Mouse (Mus musculus) hindbrain, embryonic 14.5 days (tissue): ENCODE results near the gene Pld4. TPM values are rescaled to one million over a fixed set of nuclear protein-coding genes. Genes with fewer than 3 reads are reported as not detected.

ENCODE experiments used
- ATAC-seq: fragments of 200-750 bp; cut with Nextera tagmentation; 2 replicates; pipeline ENCODE4 v1.8.0; 2017; ENCODE audit warnings: moderate number of reproducible peaks, mild to moderate bottlenecking, moderate TSS enrichment, moderate library complexity; ENCODE audit not compliant: low FRiP score
- DNase-seq: peaks from one replicate; pipeline ENCODE4 v3.0.0-alpha.2; 2015; ENCODE audit warnings: low spot score
- H3K27ac ChIP-seq: fragments of 300-500 bp; sonication (generic); 2 replicates; pipeline ENCODE4 v1.5.1; 2014; ENCODE audit warnings: mild to moderate bottlenecking, moderate library complexity
- H3K27me3 ChIP-seq: fragments of 300-500 bp; sonication (generic); 2 replicates; pipeline ENCODE4 v1.6.1; 2014; ENCODE audit warnings: mild to moderate bottlenecking, low read length, mixed read lengths; ENCODE audit not compliant: control insufficient read depth, insufficient read depth
- H3K36me3 ChIP-seq: fragments of 300-500 bp; sonication (generic); replicated peaks from 2 replicates; pipeline ENCODE4 v1.6.1; 2014; ENCODE audit not compliant: control insufficient read depth, insufficient read depth
- H3K4me1 ChIP-seq: fragments of 300-500 bp; sonication (generic); replicated peaks from 2 replicates; pipeline ENCODE4 v1.6.1; 2014; ENCODE audit warnings: antibody characterized with exemption, low read length, mixed read lengths; ENCODE audit not compliant: control insufficient read depth, insufficient read depth
- H3K4me2 ChIP-seq: fragments of 300-500 bp; sonication (generic); replicated peaks from 2 replicates; pipeline ENCODE4 v1.6.1; 2014; ENCODE audit warnings: mild to moderate bottlenecking, moderate library complexity
- H3K4me3 ChIP-seq: fragments of 300-500 bp; sonication (generic); replicated peaks from 2 replicates; pipeline ENCODE4 v1.5.1; 2014; ENCODE audit warnings: mild to moderate bottlenecking, low read length
- H3K9ac ChIP-seq: fragments of 300-500 bp; sonication (generic); 2 replicates; pipeline ENCODE4 v1.6.1; 2014
- H3K9me3 ChIP-seq: fragments of 300-500 bp; sonication (generic); 2 replicates; pipeline ENCODE4 v1.6.1; 2016; ENCODE audit warnings: low read length; ENCODE audit not compliant: control insufficient read depth
- WGBS: fragments of 180-500 bp; shearing (Covaris S2); extraction: QIAGEN DNeasy Blood & Tissue Kit; methylation state at CpG from one replicate; pipeline ENCODE4 v1.1.7; 2014; 5-methylcytosine and 5-hydroxymethylcytosine counted together
- polyA plus RNA-seq: library from polyadenylated mRNA; unstranded; fragments of >200 nt; fragmentation: Nextera tagmentation; extraction: Ambion mirVana; gene quantifications from 2 replicates; pipeline ENCODE4 v1.2.1, GENCODE M21; 2014

Gene Pld4
- polyA plus RNA-seq, 1 experiment from 2014 or later: 7.9 TPM

GRCm38 (mm10) chr12:112801864-112802846 lies 41.7 kb downstream of the Pld4 start, which contains the start of gene Ahnak2:
Gene Ahnak2, minus strand, starts transcription at chr12:112802657.
- peak; percentile 38 for DNase-seq

GRCm38 (mm10) chr12:112802917-112803316 lies 42.5 kb downstream of the Pld4 start:
- 37% methylated on average over 3 of the region's 3 CpGs for WGBS
- no peak overlapping the region for H3K27ac ChIP-seq
- H3K4me1 ChIP-seq: peaks cover 12% of the 10 kb centered on the region; the same call in 1 of the 2 replicates
- DNase-seq (no peak), ATAC-seq (no peak)
- peaks cover 14% of the 10 kb centered on the region for H3K27me3 ChIP-seq
- H3K36me3 ChIP-seq: no peaks in the 10 kb centered on the region
- no peaks in the 10 kb centered on the region for H3K9me3 ChIP-seq
- no peak overlapping the region for H3K9ac ChIP-seq
- peak overlapping the region; percentile 100; the same call in 1 of the 2 replicates for H3K4me2 ChIP-seq
- no peak overlapping the region for H3K4me3 ChIP-seq

More at GRCm38 (mm10) chr12:112801864-112802846, 41.7 kb downstream of the Pld4 start, which contains the start of gene Ahnak2:
- H3K36me3 ChIP-seq: no peaks in the 10 kb centered on the region
- 4% methylated on average over 59 of the region's 69 CpGs for WGBS
- ATAC-seq: peak; percentile 60
- peak within 1 kb of the TSS; percentile 62 for H3K4me3 ChIP-seq
- H3K9ac ChIP-seq: peak within 1 kb of the TSS; percentile 70
- peaks cover 14% of the 10 kb centered on the region for H3K27me3 ChIP-seq
- no peak within 1 kb of the TSS for H3K27ac ChIP-seq
- peak within 1 kb of the TSS; percentile 100 for H3K4me2 ChIP-seq
- peaks cover 12% of the 10 kb centered on the region; the same call in 1 of the 2 replicates for H3K4me1 ChIP-seq
- H3K9me3 ChIP-seq: no peaks in the 10 kb centered on the region

- H3K27me3 ChIP-seq: peaks cover 14% of the 10 kb centered on the region
- DNase-seq (no peak), ATAC-seq (no peak)
- no peak overlapping the region for H3K4me2 ChIP-seq
- no peaks in the 10 kb centered on the region for H3K9me3 ChIP-seq
- H3K27ac ChIP-seq: no peak overlapping the region
- no peaks in the 10 kb centered on the region for H3K36me3 ChIP-seq
- H3K9ac ChIP-seq: no peak overlapping the region
- peaks cover 14% of the 10 kb centered on the region for H3K4me1 ChIP-seq
- WGBS: 49% methylated on average over 13 of the region's 13 CpGs
- H3K4me3 ChIP-seq: no peak overlapping the region
Measured at GRCm38 (mm10) chr12:112804046-112804445, 43.6 kb downstream of the Pld4 start.

GRCm38 (mm10) chr12:112806044-112806443 lies 45.6 kb downstream of the Pld4 start:
- H3K27me3 ChIP-seq: peaks cover 10% of the 10 kb centered on the region
- 82% methylated on average over 6 of the region's 6 CpGs for WGBS
- no peaks in the 10 kb centered on the region for H3K9me3 ChIP-seq
- no peaks in the 10 kb centered on the region; the same call in 1 of the 2 replicates for H3K36me3 ChIP-seq
- H3K27ac ChIP-seq: no peak overlapping the region
- no peak overlapping the region for H3K4me2 ChIP-seq
- H3K4me1 ChIP-seq: peaks cover 25% of the 10 kb centered on the region
- DNase-seq (no peak), ATAC-seq (no peak)
- H3K4me3 ChIP-seq: no peak overlapping the region
- no peak overlapping the region for H3K9ac ChIP-seq

- H3K9ac ChIP-seq: peak overlapping the region; percentile 71
Measured at GRCm38 (mm10) chr12:112807796-112808195, 47.3 kb downstream of the Pld4 start.

GRCm38 (mm10) chr12:112808212-112808586 lies 47.7 kb downstream of the Pld4 start:
- H3K4me3 ChIP-seq: peak overlapping the region; percentile 56
- peak overlapping the region; percentile 90 for H3K4me2 ChIP-seq
- H3K36me3 ChIP-seq: peaks cover 13% of the 10 kb centered on the region
- peaks cover 17% of the 10 kb centered on the region for H3K4me1 ChIP-seq
- ATAC-seq (peak; percentile 18), DNase-seq (no peak)
- no peaks in the 10 kb centered on the region for H3K27me3 ChIP-seq
- peak overlapping the region; percentile 71 for H3K9ac ChIP-seq
- H3K27ac ChIP-seq: peak overlapping the region; percentile 89
- H3K9me3 ChIP-seq: no peaks in the 10 kb centered on the region
- 60% methylated on average over 5 of the region's 5 CpGs for WGBS

More at GRCm38 (mm10) chr12:112807796-112808195, 47.3 kb downstream of the Pld4 start:
- peaks cover 9% of the 10 kb centered on the region for H3K36me3 ChIP-seq
- 77% methylated on average over 4 of the region's 4 CpGs for WGBS
- ATAC-seq (no peak), DNase-seq (no peak)
- no peaks in the 10 kb centered on the region for H3K9me3 ChIP-seq
- H3K27me3 ChIP-seq: no peaks in the 10 kb centered on the region
- peak overlapping the region; percentile 89; the same call in 1 of the 2 replicates for H3K27ac ChIP-seq
- peaks cover 17% of the 10 kb centered on the region for H3K4me1 ChIP-seq
- no peak overlapping the region for H3K4me3 ChIP-seq
- H3K4me2 ChIP-seq: peak overlapping the region; percentile 90

- Histone ChIP-seq H3K27me3 (no peaks in the 10 kb centered on the region), H3K27ac (peak within 1 kb of the TSS; percentile 89), H3K4me1 (peaks cover 17% of the 10 kb centered on the region), H3K4me3 (peak within 1 kb of the TSS; percentile 56), H3K9ac (peak within 1 kb of the TSS; percentile 71), H3K36me3 (peaks cover 17% of the 10 kb centered on the region), H3K9me3 (no peaks in the 10 kb centered on the region), H3K4me2 (peak within 1 kb of the TSS; percentile 90)
- DNase-seq (peak; percentile 95), ATAC-seq (peak; percentile 94)
- WGBS: under 1% methylated on average over 62 of the region's 64 CpGs
Measured at GRCm38 (mm10) chr12:112808587-112809364, 48.3 kb downstream of the Pld4 start, which contains the start of gene Clba1. Gene Clba1, plus strand, starts transcription at chr12:112808937.

- H3K9ac ChIP-seq: peak overlapping the region; percentile 71
- WGBS: 26% methylated on average over 8 of the region's 8 CpGs
- no peak overlapping the region for H3K27ac ChIP-seq
- peaks cover 25% of the 10 kb centered on the region for H3K36me3 ChIP-seq
- ATAC-seq (no peak), DNase-seq (no peak)
- peak overlapping the region; percentile 56 for H3K4me3 ChIP-seq
- no peaks in the 10 kb centered on the region for H3K9me3 ChIP-seq
- H3K4me1 ChIP-seq: peaks cover 17% of the 10 kb centered on the region
- H3K27me3 ChIP-seq: no peaks in the 10 kb centered on the region
- peak overlapping the region; percentile 90 for H3K4me2 ChIP-seq
Measured at GRCm38 (mm10) chr12:112809641-112810040, 49.2 kb downstream of the Pld4 start.
